Mouse (Mus musculus) kidney, adult 18-20 months (tissue): ENCODE measurements at regions not wholly inside any gene's neighbourhood (a gene's known extent, or its start where the extent isn't known, plus 50 kb on each side); places are given as distances from the start of the nearest gene placed in this dataset.

Experiments used
- DNase-seq: peaks from one replicate; pipeline ENCODE4 v3.0.0; 2021

- DNase-seq = no peak
Observed at GRCm38 (mm10) chr11:30372924-30373323, 98.7 kb downstream of the 4930505A04Rik start.

GRCm38 (mm10) chr11:30371963-30372362 lies 99.7 kb downstream of the 4930505A04Rik start:
- DNase-seq = no peak

- DNase-seq = no peak
Observed at GRCm38 (mm10) chr11:30369601-30370240, 101.7 kb upstream of the Sptbn1 start.

GRCm38 (mm10) chr11:30367373-30368225 lies 99.6 kb upstream of the Sptbn1 start:
- peak; percentile 68 for DNase-seq

GRCm38 (mm10) chr11:30366491-30366890 lies 98.5 kb upstream of the Sptbn1 start:
- peak; percentile 23 for DNase-seq

GRCm38 (mm10) chr11:30364993-30365392 lies 97.0 kb upstream of the Sptbn1 start:
- no peak for DNase-seq

GRCm38 (mm10) chr11:30364591-30364990 lies 96.6 kb upstream of the Sptbn1 start:
- no peak for DNase-seq

- no peak for DNase-seq
Observed at GRCm38 (mm10) chr11:30358196-30358595, 90.2 kb upstream of the Sptbn1 start.

GRCm38 (mm10) chr11:30355356-30355755 lies 87.4 kb upstream of the Sptbn1 start:
- DNase-seq = no peak

GRCm38 (mm10) chr11:30326371-30326770 lies 58.4 kb upstream of the Sptbn1 start:
- DNase-seq = no peak
